Mouse (Mus musculus) left cerebral cortex, postnatal 36 days (tissue): ENCODE measurements around the gene AI854703. TPM values are rescaled to one million over a fixed set of nuclear protein-coding genes. Genes with fewer than 3 reads are reported as not detected.

Experiments
- DNase-seq, 2 experiments: peaks; one replicate each; pipeline ENCODE4 v3.0.0; 2021 to 2022; ENCODE audit warnings: low spot score in 2 of 2, mixed read lengths in 1 of 2
- intact Hi-C: fragments of 180-260 bp; cut with DNase I; formaldehyde crosslinking; loops from one replicate; pipeline ENCODE4 v1.15.1; 2025
- total RNA-seq, 2 experiments: library from RNA; stranded (reverse); gene quantifications; 2 replicates each; pipeline ENCODE4 v1.2.3; 2021

The AI854703 gene
- total RNA-seq, 2 experiments from 2014 or later: 15.9 to 18.0 TPM

- intact Hi-C loops: no loop called here
- no peak for DNase-seq
Measured at GRCm38 (mm10) chr6:48679701-48680100, 53.1 kb downstream of the AI854703 start.

- intact Hi-C loops: no loop called here
Measured at GRCm38 (mm10) chr6:48680421-48680820, 53.9 kb downstream of the AI854703 start.

GRCm38 (mm10) chr6:48681472-48682090 is 55.0 kb downstream of the AI854703 start:
- intact Hi-C loops: no loop called here
- DNase-seq: no peak

More at GRCm38 (mm10) chr6:48680421-48680820, 53.9 kb downstream of the AI854703 start:
- no peak for DNase-seq

- intact Hi-C loops: no loop called here
- DNase-seq: no peak
Measured at GRCm38 (mm10) chr6:48682271-48682670, 55.7 kb downstream of the AI854703 start.

Other genes starting within 250 kb of the AI854703 start
- gene Krba1, start 231.2 kb upstream of the AI854703 start, total RNA-seq: 10 to 100 TPM; 39.0 to 47.2 TPM
- 10 to 100 TPM; 24.7 to 28.8 TPM for gene Zfp467, start 180.9 kb upstream of the AI854703 start, total RNA-seq
- gene Sspo, start 178.5 kb upstream of the AI854703 start, total RNA-seq: 1 to 10 TPM; 1.0 to 1.2 TPM
- gene Atp6v0e2, start 89.1 kb upstream of the AI854703 start, total RNA-seq: 100 to 1,000 TPM; 418 to 471 TPM
- gene Lrrc61, start 72.0 kb upstream of the AI854703 start, total RNA-seq: 10 to 100 TPM; 31.6 to 43.3 TPM
- gene Rarres2, start 54.0 kb upstream of the AI854703 start, total RNA-seq: 10 to 100 TPM; 12.5 to 13.1 TPM
- gene Gm45021, start 37.2 kb upstream of the AI854703 start, total RNA-seq: not detected
- gene Repin1, start 32.9 kb upstream of the AI854703 start, total RNA-seq: 10 to 100 TPM; 51.8 to 59.8 TPM
- not detected for gene Gm44965, start 32.8 kb upstream of the AI854703 start, total RNA-seq
- 1 to 10 TPM; 6.6 to 7.6 TPM for gene Zfp775, start 24.7 kb upstream of the AI854703 start, total RNA-seq
- under 1 TPM; 0.74 to 0.95 TPM for gene Gimap8, start 20.5 kb downstream of the AI854703 start, total RNA-seq
- under 1 TPM; 0.37 to 0.57 TPM for gene Gimap9, start 49.4 kb downstream of the AI854703 start, total RNA-seq
- under 1 TPM in 1 of 2 experiments, not detected in 1; 0.54 TPM for gene Gimap4, start 57.8 kb downstream of the AI854703 start, total RNA-seq
- gene Gimap6, start 81.5 kb downstream of the AI854703 start, total RNA-seq: 1 to 10 TPM; 4.8 to 5.9 TPM
- gene Gm28053, start 91.8 kb downstream of the AI854703 start, total RNA-seq: not detected
- not detected for gene Gimap7, start 91.9 kb downstream of the AI854703 start, total RNA-seq
- gene Gimap1, start 112.3 kb downstream of the AI854703 start, total RNA-seq: 1 to 10 TPM; 1.9 to 3.1 TPM
- gene Gimap5, start 119.4 kb downstream of the AI854703 start, total RNA-seq: 1 to 10 TPM in 1 of 2 experiments, under 1 TPM in 1; 0.96 to 1.1 TPM
- not detected for gene Gimap3, start 144.1 kb downstream of the AI854703 start, total RNA-seq
- 10 to 100 TPM; 29.4 to 31.1 TPM for gene Tmem176a, start 214.2 kb downstream of the AI854703 start, total RNA-seq
- 10 to 100 TPM; 46.4 to 49.6 TPM for gene Tmem176b, start 214.7 kb downstream of the AI854703 start, total RNA-seq
- not detected for gene Aoc1, start 246.1 kb downstream of the AI854703 start, total RNA-seq